Mouse (Mus musculus): ENCODE data around the gene Arl15.

The Arl15 gene

DNA sequence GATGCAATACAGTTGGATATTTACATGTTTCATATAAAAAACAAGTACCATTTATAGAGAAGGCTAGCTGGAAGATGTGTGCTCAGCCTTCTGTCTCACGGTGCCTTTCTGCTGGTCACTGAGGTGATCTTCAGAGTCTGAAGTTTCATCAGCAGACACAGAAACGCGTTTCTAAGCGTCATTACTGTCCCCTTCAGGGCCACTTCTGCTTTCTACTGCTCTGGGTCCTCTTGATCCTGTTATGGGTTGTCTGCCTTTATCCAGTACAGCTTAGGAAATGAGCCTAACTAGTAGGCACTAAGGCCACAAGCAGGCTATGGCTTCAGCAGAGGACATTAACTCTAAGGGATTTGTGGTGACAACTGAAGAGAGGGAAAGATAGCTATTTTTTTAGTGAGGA is 5.9 kb downstream of the Arl15 start:
- CTCF ChIA-PET = no interaction called here

DNA sequence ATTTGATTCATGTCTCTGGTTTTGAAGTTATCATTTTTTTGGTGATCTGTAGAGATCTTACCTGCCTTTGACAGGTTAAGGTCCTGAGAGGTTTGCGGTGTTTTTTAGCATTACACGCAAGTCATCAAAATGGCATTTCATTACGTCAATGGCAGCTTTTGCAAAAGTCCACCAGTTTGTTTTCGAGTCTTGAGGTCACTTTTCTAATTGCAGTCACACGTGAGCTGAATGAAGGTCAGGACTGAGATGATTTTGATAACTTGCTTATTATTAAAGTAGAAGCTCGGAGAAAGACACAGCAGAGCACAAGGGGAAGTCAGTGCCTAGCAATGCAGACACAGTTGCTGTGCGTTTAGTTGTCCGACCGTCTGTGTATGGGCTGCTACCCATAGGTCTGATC is 8.3 kb downstream of the Arl15 start:
- CTCF ChIA-PET = interaction anchor here (0.6 kb wide), 1 partner anchor 434 kb away, joined by 3 read pairs; no protein-coding TSS in a partner anchor

DNA sequence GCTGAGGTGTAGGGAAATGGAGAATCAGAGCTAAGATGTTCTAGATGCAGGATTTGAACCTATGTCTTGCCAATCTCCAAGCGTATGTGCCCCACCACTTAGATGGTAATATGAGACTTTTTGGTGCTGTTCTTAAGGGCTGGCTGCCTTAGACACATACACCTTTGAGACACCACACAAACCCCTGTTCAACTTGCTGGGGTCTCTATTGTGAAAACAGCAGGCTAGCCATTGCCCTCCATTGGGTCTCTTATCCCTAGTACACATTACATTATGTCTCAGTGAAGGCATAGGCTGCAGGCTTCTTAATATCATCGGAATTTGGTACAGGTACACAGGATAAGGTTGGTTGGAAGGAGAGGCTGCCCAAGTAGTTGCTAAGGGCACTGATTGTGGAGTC is 16.8 kb downstream of the Arl15 start:
- CTCF ChIA-PET = no interaction called here

DNA sequence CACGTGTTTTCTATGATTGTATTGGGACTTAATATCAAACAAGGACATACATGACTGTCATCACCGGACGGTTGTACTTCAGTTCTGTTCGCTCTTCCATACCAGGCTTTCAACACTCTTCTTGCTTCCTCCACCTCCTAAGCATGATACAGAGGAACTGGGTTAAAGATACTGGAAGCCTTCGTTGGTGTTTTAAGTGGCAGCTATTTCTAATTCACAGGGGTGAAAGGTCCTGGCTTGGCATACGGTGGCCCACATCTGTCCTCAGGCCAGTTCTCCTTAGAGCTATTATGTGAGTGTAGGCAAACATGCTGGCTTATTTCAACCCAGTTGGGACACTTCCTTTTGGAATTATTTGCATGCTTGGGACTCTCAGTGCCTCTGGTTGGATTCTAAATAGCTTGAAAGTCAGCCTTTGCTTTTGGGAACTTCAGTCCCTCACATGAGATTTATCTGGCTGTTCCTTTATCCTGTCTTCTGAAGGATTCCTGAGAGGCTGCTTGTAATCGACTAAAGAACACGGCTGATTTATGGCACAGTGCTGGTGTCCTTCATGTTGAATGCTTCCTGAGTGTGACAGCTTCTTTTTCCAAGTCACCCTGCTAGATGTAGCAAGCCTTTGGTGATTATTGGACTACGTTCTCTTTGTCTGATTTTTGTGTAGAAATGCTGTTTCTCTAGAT is 17.7 kb downstream of the Arl15 start:
- CTCF ChIA-PET = no interaction called here

DNA sequence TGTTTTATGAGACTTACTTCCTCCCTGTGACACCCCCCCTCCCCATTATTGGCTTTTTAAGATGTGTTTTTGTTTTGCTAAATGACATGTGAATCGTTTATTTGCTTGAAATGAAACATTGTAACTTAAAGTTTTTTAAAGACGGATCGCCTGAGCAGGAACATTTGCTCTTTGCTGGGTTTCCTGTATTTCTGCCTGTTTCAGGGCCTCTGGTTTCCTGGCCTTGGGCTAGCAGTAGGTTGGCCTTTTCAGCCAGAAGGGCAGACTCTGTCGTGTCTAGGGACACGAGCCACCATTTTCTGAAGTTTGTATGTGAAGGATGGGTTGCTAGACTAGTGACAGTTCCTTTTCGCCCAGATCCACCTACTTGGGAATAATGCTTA is 18.3 kb downstream of the Arl15 start:
- CTCF ChIA-PET = no interaction called here

DNA sequence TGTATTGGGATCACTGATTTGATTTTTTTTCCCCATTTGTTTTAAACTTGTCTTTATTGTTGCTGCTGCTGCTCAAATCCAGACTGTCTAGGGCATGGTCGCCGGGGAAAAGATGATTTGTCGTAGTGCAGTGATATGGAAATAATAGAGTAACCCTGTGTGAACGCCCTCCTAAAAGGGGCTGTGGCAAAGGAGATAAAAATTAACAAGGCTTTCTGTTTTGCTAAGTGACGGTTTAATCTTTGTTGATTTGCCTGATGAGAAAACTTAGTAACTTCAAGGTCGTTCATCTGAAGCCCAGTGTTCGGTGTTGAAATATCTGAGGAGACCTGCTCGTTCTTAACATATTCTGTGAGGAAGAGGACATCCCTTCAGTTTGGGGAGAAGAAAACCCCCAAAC is 19.8 kb downstream of the Arl15 start:
- CTCF ChIA-PET = no interaction called here

DNA sequence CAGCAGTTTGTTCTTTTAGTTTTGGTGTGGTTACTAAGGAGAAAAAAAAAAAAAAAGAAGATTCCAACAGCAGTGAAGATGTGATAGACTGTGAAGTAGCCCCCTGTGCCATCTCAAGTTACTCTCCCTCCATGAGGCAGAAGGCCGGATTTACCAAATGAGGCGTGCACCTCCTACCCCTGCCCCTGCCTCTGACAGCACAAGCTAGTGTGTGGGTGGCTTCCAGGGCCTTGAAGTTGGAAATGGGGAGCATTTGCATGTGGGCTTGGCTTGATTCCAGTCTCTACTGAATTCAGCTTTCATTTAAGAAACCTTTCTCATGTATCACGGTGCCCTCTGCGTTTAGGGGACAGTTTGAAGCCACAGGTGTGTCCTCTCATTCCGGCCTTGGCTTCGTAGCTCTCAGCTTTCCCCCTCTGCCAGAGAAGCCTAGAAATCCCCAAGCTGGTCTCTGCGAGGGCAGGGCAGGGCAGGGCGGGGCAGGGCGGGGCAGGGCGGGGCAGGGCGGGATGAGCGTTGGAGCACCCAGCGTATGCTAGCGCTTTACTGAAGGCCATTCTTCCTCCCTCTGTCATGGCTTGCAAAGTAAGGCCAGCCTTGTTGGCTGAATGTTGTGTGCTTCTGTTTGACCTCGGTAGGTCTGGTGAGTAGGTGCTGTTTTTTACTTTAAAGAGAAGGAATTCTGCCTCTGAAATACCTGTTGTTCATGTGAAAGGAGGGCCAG is 21.6 kb downstream of the Arl15 start:
- CTCF ChIA-PET = interaction anchor here (0.6 kb wide), 1 partner anchor 33 kb away, joined by 5 read pairs; no protein-coding TSS in a partner anchor

DNA sequence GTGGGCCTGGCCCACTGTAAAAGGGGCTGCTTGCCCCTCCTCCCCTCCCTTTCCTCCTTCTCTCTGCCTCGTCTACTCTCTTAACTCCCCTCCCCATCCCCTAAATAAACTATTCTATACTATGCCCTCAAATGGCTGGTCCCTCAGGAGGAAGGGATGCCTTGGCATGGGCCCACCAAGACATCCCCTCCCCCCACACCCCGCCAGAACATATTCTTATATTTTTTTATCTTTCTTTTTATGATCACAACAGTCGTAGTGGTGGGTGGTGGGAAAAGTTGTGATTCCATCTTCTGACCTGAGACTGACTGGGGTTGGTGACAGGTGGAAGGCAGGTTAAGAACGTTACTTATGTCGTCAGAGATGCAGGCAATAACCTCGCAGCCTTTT is 22.1 kb downstream of the Arl15 start:
- CTCF ChIA-PET = no interaction called here

DNA sequence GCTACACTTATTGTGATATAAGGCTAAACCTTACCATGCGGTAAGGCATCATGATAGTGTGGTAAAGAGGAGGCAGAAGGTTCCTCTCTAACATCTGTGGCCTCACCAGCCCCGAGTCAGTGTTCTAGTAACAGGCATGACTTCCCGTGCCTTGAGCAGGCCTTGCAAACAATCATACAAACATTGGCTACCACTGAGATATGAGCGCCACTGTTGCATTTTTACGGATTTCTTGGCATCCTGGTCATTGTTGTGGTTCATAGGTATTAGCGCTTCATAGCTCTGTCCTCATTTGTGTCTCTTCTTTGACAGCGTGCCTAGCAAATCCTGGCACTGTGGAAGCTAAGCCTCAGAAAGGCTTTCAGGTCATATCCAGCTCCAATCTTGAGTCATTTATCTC is 24.7 kb downstream of the Arl15 start:
- CTCF ChIA-PET = no interaction called here

DNA sequence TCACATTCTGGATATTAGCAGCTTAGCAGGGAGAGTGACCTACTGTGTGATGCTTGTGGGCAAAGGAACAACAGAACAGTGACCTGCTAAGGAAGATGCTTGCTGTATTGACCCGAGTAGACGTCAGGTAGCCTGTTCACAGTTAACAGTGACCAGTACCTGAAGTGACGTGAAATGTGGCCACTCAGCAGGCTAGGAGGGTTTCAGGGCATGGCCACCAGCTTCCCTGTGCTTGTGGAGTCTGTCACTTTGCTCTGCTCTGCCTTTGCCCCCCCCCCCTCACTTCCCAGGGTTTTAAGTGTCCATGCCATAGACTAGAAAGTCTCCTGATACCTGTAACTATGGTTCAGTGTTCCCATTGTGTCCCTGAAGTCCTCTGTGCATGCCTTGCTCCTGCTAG is 25.9 kb downstream of the Arl15 start:
- CTCF ChIA-PET = no interaction called here

DNA sequence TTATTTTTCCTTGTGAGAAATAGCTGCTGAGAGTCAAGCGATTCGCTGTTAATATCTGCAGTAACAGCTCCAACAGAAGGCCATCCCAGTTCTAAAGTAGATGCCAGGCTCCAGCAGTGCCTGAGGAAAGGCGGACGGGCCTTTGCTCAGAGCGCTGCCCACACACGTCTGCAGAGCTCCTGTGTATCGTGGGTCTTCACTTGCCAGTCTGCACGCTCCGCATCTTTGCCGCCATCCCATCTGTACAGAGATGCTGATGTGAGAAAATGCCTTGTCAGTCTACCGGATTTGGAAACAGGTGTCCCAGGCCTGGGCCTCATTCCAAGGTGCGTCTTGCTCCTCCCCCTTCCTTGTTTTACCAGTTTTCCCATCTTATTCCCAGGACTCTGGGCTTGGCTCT is 27.6 kb downstream of the Arl15 start:
- CTCF ChIA-PET = no interaction called here

DNA sequence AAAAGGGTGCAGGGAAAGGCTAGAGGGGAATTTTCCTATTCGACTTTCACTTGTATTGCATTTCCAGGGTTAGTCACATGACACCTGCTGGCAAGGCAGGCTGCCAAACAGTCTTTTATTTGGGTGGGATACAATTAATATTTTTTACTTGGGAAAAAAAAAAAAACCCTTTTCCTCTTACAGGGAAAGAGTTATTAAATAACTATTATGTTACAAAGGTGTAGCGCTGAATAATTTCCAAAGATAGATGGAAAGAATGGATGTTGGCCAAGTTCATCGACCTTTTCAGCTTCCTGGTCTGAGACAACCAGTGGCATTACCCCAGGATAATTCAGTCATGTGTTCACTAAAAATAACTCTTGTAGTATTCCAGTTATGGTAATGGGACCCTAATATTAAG is 29.7 kb downstream of the Arl15 start:
- CTCF ChIA-PET = no interaction called here

DNA sequence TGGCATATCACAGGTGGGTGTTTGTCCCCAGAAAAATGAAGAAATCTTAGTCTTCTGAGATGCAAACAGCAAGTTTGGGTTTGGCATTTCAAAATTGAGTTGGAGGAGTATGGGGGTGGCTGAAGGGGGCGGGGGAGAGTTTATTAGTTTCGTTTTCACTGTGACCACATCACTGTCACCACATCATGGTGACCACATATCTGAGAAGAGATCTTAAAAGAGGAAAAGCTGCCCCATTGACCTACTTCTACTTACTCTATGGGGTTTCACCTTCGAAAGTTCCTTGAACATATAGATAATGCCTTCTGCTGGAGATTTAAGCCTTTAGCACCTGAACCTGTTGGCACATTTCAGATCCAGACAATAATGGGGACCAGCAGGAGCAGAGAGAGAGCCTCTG is 34.3 kb downstream of the Arl15 start:
- CTCF ChIA-PET = no interaction called here

DNA sequence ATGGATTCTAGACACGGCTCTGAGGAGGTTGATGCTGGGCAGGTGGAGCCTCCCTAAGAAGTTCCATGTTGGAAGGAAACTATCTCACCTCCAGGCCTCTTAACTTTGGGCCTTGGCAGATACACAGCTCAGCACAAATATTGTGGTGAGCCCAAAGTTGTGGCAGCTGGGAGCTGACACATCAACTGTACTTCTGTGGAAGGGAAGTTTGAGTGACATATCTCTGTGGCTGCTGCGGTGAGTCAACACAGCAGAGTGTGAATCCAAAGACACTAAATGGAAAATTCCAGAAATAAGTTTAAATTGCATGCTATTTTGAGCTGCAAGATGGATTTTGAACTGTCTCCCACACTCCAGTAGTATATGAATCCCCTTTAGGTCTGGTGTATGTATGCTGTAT is 34.8 kb downstream of the Arl15 start:
- CTCF ChIA-PET = no interaction called here

DNA sequence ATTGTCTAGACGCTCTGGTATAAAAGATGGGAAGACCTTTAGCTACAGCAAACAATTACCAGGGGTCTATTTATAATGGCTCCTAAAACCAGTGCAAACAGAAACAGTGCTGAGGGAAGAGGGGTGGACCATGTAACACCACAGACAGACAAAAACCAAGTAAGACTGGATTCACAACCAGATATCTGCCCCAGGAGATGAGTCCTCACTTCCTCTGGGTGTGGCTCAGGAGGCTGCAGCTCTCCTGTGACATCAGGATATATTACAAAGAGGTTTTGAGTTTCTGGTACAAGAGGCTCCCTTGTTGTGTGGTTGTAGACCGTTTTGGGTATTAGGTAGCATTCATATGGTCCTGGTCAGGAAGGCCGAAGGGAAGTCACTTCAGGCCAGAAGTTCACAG is 36.5 kb downstream of the Arl15 start:
- CTCF ChIA-PET = no interaction called here

DNA sequence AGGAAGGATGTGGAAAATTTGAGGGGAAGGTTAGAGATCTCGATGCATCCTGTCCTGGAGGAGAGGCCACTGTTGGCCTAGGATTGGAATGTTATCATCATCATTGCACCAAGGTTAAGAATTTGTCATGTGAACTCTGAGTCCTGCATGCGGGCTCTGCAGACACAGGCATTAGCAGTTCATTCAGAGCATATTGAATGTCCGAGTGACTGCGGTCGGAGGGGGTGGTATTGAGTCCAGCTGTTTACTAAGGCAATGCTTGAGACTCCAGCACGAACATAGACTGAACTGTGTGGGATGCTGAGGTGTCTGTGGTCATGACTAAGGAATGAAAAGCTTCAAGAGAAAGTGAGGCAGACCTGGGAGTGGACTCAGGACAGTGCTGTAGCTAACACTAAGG is 38.6 kb downstream of the Arl15 start:
- CTCF ChIA-PET = no interaction called here

DNA sequence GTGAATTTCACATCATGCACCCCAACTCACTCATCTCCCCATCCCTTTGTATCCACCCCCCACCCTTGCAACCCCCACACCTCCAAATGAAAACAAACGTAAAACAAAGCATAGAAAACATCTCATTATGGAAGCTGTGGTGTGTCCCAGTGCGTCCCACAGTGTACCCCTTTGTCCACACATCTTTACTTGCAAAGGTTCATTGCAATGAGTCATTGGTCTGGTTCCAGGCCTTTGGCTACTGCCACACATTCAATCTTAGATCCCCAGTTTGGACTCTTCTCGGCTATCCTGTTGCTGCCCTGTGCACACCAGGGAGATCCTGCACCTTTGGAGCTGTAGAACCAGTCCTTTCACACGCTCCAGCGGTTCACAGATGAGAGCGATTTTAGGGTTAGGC is 41.6 kb downstream of the Arl15 start:
- CTCF ChIA-PET = no interaction called here

DNA sequence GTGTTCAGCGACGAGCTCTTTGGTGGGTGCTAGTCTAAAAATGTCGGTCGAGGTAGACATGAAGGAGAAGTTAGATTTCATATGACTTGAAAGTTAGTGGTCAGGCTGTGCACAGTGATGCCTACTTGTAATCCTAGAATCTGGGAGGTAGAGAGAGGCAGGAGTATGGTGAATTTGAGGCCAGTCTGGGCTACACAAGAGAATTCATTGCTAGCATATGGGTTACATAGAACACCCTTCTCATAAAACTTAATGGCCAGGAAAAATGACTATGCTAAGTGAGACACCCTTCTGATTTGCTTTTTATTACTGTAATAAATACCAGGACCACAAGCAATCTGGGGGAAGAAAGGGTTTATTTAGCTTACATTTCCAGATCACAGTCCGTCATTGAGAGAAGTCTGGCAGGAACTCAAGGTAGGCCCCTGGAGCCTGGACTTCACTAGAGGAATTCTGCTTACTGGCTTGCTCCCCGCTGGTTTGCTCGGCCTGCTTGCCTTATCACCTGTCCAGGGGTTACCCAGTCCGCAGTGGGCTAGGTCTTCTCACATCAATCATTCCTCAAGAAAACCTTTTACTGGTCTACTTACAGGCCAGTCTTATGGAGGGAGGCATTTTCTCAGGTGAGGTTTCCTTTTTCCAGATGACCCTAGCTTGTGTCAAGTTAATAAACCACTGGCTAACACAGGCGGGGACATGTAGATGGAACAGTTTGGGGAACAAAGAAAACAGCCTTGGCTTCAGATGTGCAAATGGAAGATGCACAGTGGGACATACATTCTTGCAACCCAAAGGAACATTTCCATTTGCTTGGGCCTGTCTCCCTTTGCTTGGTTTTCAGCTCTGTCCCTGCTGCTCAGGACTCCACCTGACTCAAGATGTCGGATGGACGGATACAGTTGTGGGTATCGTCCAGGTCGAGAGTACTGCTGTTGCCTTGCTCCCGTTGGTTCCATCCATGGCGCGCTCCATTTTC is 44.6 kb downstream of the Arl15 start:
- CTCF ChIA-PET = interaction anchor here (0.6 kb wide), 1 partner anchor 521 kb away, joined by 4 read pairs; no protein-coding TSS in a partner anchor

DNA sequence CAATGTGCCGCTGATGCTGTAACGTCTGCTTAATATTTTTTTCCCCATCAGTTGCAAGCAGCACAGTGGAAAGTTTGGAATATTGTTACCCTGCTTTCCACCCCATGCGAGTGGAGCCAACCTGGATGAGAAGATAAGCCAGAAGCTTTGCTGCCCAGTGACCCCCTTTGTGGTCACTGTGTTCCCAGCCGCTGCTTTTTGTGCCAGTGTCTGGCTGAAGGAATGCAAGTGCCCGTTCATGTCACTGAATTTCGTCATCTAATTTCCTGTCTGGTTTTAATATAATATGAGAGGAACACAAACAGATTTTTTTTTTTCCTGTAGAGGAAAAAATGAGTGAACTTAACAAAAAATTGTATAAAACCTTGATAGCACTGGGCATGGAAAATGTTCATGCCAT is 46.1 kb downstream of the Arl15 start:
- CTCF ChIA-PET = no interaction called here

DNA sequence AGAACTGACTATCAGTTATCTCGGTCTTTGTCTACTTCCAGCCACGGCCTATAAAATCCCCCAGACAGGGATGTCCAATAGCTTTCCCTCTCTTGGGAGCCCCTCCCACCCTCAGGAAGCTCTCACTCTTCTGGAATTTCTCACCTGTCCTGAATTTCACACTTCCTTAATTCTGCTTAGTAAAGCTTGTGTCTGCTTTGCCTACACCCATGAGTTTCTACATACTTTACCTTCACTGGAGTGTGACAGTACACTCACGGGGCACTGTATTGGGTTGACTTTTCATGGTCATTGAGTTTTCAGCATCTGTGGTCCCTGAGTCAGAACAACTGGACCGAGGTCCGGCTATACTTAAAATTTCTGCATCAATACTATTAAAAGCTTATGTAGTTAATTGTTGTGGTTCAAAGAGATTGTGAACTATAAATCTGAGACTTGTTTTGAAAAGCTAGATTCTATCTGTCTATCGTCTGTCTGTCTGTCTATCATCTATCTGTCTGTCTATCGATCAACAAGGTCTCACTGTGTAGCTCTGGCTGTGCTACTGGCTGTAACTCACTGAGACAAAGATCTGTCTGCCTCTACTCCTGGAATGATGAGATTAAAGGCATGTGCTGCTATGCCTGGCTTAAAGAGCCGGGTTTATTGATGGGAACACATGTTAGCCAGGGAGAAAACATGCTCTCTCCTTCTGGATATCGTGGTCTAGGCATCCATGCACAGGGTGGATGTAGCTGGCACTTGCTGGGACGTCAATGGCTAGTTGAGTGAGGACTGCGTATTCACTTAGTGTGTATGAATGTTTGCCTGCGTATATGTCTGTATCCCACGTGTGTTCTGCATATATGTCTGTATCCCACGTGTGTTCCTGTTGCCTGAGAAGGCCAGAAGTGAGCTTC is 48.4 kb downstream of the Arl15 start:
- CTCF ChIA-PET = no interaction called here

DNA sequence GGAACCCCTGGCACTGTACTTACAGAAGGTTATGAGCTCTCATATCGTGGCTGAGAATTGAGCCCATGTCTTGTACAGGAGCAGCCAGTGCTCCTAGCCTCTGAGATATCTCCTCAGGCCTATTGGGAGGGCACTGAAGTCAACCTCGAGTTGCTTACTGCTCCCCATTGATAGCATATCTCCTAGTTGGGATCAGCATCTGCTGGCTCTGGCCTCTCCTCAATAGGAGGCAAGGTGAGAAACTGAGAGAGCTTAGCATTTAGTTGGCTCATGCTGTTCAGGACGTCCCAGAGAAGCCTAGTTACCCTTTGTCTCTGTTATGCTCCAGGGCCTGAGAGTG is 49.0 kb downstream of the Arl15 start:
- CTCF ChIA-PET = no interaction called here

DNA sequence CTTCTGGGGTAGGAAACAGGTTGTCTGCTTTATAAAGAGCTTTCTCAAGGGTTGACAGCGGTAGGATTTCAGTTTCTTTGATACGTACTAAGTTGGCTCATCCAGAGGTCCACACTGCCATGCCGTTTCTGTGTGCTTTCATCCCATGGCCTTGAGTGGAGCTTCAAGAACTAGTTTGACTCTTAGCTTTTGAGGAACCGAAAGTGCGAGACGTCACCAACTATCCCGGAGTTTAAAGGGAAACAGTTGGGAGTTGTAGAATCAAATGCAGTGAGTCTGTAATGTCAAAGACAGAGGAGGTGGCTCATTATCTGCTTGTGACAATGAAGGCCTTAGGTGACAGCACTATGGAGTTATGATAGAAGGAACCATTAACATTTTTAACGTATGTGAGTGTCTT is 49.6 kb downstream of the Arl15 start:
- CTCF ChIA-PET = no interaction called here
